Mouse (Mus musculus): ENCODE results near the gene Myo1d.

GRCm38 (mm10) chr11:80553046-80553445 lies 226.8 kb downstream of the Myo1d start:
- TF ChIP-seq CTCF (IDR thresholded peaks at IDR 0.05; ENCODE audit: borderline replicate concordance, control insufficient read depth, extremely low read depth, insufficient read depth, low read length, poor library complexity) = no peak
- TF ChIP-seq POLR2A (IDR thresholded peaks at IDR 0.05; ENCODE audit: control insufficient read depth, extremely low read depth, insufficient read depth, low read length, poor library complexity) = no peak
